Mouse (Mus musculus) kidney, adult 9 months (tissue): ENCODE results near the gene Tmem136.
"Not testable (repeated sequence)": the region's sequence is repeated elsewhere in the genome, so short reads cannot be mapped to it uniquely, and the experiment has no call there.

Experiments
- DNase-seq: peaks from one replicate; pipeline ENCODE4 v3.0.0; 2022

Gene Tmem136

DNA sequence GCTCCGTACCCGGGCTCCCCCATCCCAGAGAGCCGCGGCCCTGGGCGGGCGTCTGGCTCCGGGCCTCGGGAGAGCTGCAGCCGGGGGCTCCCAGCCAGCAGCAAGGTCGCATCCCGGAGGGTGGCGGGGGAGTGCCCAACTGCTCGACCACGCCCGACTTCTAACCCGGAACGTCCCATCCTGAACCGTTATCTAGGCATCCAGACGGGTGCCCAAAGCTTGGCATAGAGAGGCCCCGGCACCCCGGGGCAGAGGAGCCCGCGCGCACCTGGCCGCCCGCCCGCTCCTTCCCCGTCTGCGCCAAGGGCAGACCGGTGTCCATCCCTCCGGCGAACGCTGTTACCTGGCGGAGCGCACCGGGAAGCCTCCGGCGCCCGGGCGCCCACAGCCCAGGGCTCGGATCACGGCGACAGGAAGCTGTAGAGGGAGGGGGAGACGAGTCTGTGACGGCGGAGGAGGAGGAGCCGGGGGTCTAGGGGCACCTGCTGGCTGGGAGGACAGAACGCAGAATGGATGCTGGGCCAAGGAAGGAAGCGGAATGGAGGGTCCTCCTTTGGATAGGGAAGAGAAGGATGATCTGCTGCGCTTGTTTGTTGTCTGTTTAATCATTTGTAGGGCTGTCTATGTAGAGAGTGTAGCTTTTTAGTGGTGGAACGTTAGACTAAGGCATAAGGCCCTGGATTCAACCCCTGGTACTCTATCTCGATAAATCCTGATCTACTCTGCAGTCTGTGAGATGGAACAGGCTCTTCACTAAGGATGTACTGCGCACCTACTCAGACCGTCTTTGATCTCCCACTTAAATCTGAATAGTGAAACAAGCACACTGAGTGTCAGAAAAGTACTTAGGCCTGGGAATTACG lies at the start of gene Tmem136:
Gene Tmem136, minus strand, starts transcription at position 437 of the 863 bp plus-strand sequence.
- DNase-seq, result peak; percentile 39

DNA sequence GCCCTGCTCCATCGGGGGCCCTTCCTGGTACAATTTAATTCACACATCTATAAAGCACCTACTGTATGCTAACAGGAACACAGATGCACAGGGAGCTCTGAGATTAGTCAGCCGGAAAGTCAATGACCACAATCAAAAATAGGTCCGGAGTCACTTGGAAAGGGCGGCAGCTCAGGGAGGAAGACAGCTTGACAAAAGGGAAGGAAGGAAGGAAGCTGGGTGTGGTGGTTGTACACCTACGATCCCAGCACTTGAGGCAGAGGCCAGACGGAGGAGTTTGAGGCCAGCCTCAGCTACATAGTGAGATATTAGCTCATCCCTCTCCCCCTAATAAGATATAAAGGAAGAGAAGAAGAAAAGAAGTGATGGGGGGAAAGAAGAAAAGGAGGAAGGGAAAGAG lies 39.6 kb upstream of the Tmem136 start:
- no peak for DNase-seq

DNA sequence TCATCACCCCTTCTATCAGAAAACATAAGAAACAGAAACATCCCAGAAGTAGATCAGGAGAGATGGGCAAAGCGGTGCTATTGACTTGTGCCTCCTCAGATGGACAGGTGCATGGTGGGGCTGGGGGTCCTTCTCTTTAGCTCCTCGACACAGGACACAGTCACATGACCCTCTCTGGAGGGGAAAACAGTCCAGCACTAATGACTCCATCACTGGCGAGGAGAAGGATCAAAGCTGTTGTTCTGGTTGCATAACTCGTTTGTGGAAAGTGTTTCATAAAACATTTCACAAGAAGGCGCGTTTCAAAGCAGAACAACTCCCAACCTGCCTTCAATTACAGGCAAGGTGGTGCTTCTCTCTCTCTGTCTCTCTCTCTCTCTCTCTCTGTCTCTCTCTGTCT lies 35.4 kb upstream of the Tmem136 start:
- no peak for DNase-seq

DNA sequence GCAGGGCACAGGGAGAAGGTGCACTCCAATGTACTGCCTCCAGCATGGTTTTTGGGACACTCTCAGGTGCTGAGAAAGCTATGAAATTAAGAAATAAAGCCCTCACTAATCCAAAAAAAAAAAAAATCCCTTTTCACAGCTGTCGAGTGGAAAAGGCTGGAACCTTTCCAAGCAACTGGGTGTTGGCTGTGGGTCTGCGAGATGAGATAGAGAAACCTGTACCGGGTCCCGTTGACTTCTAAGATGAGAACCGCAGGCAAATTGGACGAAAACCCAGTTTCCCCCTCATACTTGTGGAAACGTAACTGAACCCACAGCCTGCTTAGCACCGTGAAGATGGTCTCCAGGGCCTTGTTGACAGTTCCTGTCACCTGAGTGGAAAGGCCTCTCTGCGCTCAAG lies 34.6 kb upstream of the Tmem136 start:
- DNase-seq, result no peak

DNA sequence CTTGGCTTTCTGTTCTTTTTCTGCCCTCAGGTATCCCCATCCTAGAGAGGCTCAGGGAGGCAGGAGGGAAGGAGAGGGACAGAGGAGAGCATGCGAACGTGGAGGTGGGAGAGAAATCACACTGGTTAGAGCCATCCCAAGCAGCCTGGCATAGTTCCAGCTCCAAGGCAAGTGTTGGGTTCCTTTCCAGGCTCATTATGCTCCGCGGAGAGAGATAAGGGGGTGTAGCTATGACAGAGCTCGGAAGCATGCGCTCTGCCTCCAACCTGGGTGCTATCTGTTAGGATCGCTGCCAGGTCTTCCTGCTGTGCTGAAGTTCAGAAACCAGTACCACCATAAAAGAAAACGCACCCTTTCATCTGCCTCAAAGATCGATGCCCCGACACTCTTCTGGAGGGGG lies 33.7 kb upstream of the Tmem136 start:
- DNase-seq, result no peak

DNA sequence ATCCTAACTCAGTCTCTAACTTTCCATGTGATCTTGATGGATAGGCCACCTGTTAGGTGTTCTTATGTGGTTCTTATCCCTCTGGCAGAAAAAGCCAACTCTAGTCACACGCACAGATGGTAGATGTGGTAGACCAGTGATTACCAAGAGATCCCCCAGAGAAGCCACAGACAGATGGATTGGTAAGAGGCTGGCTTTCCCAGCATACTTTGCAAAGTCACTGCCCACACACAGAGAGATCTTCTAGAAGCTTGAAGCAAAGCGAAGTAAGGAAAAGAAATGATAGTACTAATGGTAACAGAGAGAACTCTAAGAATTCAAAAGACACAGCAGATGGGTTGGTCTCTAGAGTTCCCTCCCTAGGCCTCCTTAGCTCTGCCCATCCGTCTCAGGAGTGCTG lies 33.1 kb upstream of the Tmem136 start:
- DNase-seq, result no peak

DNA sequence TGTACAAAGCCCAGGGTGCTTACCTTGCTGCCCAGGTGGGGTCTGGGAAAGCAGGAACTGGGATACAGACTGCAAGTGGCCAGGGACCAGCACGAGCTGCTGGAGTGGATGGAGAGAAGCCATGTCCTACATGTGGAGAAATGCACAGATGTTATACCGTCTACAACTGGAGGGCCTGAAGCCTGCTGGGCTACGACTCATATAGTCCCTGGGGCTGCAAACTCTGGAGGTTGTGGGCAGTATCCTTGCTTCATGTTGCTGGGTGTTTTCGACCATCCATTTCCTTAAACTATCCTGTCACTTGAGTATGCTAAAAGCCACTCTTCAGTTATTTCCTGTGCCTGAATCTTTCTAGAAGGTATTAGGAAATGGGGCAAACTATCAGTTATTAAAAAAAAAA lies 28.8 kb upstream of the Tmem136 start:
- DNase-seq, result no peak

DNA sequence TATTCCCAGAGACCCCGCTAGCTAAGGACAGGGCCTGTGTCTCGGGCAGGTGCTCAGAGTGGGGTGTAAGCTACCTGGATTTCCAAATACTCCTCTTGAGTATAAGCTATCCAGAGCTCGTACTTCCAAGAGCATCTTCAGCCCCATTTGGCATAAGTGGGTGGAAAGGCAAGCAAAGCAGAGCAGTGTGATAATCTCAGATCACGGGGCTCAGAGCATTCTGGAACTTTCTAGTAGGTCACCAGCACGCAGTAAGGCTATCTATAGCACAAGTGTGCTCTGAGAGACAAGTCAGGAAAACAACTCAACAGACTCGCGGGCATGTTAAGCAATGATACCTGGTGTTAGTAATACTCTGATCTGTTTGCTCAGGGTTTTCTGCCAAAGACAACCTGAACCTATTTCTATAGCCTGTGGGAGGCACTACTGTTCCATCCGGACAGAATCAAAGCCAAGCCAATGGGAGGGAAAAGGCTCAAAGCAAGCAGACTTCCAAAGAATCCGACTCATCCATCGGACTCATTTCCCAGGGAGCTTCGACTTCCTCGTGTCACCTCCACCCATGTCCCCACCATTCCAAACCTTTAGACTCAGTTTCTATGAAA lies 27.9 kb upstream of the Tmem136 start:
- DNase-seq, result no peak

DNA sequence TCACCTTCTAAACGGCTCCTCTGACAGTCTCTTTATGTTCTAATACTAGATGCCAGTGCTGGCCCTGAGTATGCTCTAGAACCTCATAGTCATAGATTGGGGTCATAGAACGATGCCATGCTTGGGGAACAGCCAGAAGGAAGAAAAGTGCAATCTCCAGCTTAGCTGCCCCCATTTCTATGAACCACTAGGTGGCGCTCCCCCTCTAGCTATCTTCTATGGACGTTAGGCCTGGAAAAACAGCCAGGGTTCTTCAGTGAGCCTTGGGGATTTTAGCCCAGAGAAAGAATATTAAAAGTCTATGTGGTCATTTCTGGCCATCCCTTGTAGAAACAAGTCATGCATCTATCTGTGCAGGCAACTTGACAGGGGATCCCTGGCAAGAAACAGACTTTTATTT lies 25.5 kb upstream of the Tmem136 start:
- peak; percentile 80 for DNase-seq

DNA sequence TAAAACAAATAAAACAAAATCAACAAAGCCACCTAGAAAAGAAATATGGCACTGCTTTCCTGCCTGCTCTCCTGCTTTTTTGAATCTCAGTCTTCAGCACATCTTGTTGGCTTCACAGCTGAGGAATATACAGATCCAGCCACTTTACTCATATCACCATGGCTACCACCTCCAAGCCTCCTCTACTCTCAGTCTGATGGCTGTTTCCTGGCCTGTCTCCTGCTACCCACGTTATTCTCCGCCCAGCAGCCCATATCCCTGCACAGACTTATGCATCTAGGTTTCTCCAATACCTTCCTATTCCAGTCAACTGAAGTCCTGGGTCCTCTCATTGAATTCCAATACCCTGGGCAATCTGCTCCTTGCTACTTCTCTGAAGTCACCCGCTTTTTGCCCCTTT lies 17.2 kb upstream of the Tmem136 start:
- DNase-seq, result no peak

DNA sequence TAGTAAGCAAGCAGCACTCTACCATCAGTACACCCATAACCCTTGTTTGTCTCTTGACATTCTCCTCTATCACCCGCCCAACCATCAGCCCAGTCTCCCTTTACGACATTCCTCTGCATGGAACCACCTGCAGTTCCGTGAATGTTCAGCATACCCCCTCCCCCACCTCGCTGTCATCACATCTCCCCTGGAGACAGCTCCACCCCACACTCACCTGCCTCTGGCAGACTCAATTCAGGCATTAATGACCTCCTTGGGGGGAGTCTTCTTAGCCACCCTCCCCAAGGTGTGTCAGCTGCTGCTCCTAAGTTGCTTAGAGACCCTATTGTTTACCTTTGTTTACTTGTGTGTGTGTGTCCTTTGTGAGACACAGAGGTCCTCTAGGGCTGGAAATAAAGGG lies 16.0 kb upstream of the Tmem136 start:
- DNase-seq, result no peak

DNA sequence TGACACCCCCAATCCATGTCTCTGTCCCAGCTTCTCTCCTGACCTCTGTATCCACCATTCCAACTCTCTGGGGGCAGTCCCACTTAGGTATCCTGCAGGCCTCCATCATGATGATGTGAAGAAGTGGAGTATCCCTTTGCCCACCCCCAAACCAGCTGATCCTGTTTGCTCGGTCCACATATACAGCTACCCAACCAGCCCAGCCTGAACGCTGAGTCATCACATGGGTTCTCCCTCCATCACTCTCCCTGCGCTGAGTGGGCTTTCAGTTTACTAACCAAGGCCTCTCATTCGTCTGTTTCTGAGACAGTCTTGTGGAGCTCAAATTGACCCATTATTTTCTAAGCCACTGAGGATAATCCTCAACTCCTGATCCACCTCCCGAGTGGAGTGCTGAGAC lies 15.6 kb upstream of the Tmem136 start:
- DNase-seq, result no peak

DNA sequence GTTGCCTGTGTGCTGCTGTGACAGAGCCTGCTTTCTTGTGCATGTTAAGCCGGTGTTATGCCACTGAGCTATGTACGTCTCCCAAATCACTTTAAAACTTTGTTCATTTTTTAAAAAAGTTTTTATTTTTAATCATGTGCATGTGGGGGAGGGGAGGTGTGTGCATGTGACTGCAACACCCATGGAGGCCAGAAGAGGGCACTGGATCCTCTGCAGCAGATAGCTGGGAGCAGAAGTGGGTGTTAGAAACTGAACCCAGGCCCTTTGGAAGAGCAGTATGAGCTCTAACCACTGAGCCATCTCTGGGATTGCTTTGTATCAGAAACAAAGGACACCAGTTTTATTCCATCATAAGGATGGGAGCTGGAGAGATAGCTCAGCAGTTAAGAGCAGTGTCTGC lies 14.3 kb upstream of the Tmem136 start:
- DNase-seq, result no peak

DNA sequence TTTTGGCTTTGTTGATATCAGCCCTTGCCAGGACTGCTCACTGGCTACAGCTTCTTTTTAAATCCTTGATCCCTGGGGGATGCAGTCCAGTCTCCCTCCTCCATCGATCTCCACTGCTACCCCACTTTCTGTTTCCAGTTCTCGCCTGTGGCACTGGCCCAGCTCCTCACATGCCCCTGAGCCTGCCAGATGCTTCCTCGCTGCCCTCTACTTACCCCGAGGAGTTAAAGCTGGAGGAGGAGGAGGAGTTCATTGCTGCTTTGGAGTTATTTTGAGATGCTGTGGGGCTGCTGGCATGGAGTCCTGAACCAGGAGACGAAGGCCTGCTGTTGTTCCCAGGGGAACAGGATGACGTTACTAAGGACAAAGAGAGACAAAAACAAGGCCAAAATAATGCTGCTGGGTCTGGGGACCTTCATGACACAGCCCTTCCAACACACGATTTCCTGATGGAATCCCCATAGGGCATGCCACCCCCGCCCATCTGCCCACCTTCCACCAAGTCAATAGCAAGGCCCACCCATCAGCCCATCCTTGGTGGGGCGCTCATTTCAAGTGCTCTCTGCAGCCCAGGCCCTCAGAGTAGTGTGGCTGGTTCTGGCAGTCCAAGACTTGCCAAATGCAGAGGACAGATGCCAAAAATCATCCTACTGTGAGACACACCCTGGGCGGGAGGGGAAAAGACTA lies 10.9 kb upstream of the Tmem136 start:
- peak; percentile 54 for DNase-seq

DNA sequence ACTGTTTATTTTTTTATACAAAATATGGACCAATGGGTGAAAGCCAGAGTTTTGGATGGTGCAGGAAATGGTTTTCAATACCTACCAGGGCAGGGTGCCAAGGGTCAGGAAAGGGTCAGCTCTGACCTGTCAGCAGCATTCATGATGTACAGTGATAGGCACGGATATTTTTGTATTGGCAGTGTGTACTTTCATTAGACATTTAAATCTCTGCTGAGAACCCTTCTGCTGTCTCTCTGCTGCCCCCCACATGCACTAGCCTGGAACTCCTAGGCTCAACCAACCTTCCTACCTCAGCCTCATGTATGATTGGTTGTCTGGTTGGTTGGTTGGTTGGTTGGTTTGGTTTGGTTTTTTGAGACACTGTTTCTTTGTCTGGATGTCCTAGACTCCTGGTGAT lies 6.0 kb upstream of the Tmem136 start:
- DNase-seq, result no peak

DNA sequence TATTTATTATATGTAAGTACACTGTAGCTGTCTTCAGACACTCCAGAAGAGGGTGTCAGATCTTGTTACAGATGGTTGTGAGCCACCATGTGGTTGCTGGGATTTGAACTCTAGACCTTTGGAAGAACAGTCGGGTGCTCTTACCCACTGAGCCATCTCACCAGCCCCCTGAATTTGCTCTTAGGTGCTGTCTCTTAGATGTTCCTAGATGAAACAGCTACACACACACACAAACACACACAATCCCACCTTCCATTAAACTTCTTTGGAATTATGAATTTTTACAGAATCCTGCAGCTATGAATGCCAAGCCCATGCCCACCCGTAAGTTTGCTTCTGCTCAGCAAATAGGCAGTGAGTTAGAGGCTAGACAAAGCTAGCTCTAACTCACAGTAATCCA lies 5.6 kb upstream of the Tmem136 start:
- not testable (repeated sequence) for DNase-seq

DNA sequence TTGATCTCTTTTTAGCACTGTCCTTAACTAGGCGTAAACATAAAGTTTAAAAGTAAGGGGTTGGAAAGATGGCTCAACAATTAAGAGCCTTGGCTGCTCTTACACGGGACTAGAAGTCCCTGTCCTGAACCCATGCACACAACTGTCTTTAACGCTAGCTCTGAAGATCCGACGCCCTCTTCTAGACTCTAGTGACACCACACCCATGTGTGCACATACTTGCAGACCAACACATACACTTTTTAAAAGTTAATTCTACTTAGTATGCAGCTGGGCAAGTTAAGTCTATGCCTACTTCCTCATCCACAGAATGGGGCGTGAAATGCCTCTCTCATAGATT lies 597 bp upstream of the Tmem136 start:
- DNase-seq, result no peak

DNA sequence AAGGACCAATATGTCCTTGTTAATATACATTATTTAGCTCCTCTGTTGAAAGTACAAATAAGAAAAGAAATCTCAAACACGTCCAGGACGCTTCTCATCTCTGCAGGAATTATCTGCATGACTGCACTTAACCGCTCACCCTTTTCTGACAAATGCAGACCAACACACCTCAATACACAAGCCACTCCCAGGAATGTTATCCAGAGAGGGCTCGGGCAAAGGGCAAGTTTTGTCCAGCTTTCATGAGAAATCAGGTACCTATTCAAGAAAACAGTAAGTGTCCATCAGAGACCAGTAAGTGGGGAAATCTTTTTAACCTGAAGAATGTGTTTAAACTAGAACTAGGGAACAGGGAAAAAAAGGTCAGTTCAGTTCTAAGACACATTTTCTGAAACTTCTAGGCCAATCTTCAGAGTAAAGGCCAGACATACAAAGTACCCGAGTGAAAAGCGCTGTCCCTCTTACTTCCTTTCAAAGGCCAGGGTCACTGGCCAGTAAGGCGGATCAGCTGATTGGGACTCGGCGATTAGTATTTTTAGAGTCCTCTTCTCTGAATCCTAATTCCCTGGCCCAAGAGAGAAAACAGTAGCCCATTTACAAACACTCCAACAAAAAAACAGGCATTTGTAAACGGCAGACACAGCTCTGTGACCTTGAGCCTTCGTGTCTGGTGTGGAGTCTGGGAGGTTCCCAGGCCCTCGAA lies 788 bp downstream of the Tmem136 start:
- DNase-seq, result peak; percentile 84

DNA sequence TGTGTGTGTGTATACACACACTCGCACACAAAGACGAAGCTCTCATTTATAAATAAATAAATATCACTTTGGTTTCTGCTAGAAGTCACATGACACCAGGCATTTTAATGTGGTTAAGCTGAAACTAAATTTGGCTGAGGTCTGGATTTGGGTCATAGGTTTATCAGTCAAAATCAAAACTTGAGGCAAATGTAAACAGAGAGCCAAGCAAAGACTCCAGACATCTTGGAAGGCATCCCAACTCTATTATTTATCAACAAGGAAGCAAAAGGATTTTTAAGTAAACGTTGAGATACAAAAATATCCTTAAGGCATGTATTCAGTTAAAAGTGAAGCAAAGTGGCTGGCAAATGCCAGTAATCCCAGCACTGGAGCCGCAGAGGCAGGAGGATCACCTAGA lies 1.5 kb downstream of the Tmem136 start:
- DNase-seq, result peak; percentile 64

DNA sequence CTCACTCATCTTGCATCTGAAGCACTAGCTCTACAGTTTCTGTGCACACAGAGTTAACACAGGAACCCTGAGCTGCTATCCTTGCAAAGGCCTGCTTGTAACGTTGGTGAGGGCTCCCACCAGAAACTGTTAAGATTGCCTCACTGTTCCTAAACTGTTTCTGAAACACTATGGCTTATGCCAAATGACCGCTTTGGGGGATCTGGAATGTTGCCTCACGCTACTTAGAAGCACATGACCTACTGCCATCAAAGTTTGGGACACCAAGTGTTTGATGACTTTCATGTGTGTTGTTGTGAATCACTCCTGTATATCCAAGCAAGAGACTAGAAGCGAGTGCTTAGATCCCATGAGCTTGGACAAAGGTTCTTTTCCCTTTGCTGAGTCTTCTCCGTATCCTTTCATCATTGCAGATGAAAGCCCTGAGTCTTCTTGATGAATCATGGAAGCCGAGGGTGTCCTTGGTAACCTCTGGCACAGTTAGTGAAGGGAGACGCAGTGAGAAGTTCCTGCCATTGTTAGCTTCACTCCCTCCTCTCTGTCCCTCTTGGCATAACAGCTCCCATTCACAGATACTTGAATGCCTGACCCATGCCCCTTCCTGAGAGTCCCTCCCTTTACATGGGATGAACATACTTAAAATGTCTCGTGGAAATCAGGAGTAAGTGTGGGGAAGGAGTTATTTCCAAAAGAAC lies 5.9 kb downstream of the Tmem136 start:
- no peak for DNase-seq

DNA sequence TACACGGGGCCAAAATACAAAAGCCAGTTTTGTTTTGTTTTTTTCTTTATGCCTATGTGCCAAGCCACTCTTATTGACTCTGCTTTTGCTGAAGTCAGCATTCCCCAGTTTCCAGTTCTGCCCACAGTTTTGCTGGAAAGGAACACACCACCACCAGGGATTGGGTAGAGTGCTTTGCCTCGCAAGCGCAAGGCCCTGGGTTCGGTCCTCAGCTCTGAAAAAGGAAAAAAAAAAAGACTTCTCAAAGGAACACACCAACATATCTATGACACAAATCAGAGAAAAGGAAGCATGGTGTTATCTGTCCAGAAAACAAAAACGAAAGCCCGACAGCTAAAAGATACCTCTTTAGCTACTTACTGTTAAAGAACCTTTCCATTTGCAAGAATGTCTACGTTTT lies 7.2 kb downstream of the Tmem136 start:
- no peak for DNase-seq

DNA sequence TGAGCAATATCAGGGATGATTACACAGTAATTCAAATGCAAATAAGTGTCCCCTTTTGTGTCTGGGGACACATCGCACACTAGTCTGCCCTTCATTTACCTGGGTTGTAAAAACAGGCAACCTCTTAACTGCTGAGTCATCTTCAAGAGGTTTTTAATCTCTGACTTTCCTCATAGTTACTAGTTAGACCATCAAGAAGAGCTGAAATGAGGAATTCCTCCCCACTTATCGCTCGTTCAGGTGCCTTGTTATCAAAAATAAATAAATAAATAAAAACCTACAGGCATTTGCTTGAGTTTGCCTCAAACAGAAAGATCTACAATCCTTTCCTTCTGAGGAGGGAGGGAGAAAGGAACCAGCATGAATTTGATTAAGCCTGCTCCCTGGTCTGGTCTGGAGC lies 7.6 kb downstream of the Tmem136 start:
- no peak for DNase-seq

DNA sequence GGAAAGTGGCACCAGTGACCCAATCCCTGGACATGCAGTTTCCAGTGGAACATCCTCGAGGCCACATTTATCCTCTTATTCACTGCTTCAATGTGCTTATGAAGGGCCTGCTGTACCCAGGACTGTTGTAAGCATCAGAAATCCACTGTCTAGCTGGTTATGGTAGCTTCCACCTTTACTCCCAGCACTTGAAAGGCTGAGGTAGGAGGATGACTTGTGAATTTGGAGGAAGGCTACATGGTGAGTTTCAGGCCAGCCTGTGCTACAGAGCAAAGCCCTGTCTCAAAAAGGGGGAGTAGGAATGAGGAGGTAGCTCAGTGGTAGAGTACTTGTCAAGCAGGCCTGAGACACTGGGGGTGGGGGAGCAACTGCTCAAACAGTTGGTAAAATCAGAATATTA lies 8.3 kb downstream of the Tmem136 start:
- no peak for DNase-seq
